Mouse (Mus musculus): Measurements from ENCODE around the gene Pigw. TPM values are rescaled to one million over a fixed set of nuclear protein-coding genes. Genes with fewer than 3 reads are reported as not detected.

Gene Pigw
- total and polyA plus RNA-seq, 3 experiments: 2.7 to 3.5 TPM; not detected in 1

DNA sequence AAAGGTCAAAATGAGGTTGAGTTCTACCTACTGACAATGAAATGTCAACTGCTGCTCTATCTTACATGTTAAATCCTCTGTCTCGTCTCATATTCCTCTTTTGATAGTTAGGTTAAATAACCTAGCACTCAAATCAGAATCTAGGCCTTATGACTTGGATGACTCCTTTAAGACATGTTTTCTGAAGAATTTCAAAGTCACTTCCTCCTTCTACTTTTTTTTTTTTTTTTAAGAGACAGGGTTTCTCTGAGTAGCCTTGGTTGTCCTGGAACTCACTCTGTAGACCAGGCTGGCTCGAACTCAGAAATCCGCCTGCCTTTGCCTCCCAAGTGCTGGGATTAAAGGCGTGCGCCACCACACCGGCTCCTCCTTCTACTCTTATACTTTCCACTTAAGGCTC is 24.8 kb downstream of the Pigw start:
- H3K4me1 ChIP-seq (ENCODE audit: control insufficient read depth in 1 of 2, insufficient read depth in 2 of 2, low read length in 2 of 2): peaks cover 0 to 15% of the 10 kb centered on the region in 2 experiments; a peak in 2 of 4 replicates
- peaks cover 26 to 65% of the 10 kb centered on the region in 2 experiments for H3K36me3 ChIP-seq (ENCODE audit: control insufficient read depth in 1 of 2, insufficient read depth in 2 of 2, low read length in 2 of 2)
- no peaks in the 10 kb centered on the region for H3K9me3 ChIP-seq (replicated peaks; ENCODE audit: insufficient read depth, low read length)
- DNase-seq (ENCODE audit: low read depth, low spot score): no peak
- TF ChIP-seq MAFK (IDR thresholded peaks at IDR 0.05; ENCODE audit: borderline replicate concordance, low read depth, low read length): no peak
- peak; percentile 88 for TF ChIP-seq ZNF384 (IDR thresholded peaks at IDR 0.05; ENCODE audit: low read depth, low read length)
- H3K4me3 ChIP-seq (ENCODE audit: control insufficient read depth in 1 of 2, insufficient read depth in 1 of 2, low read depth in 2 of 2, low read length in 2 of 2): no peak overlapping the region
- no peak overlapping the region for H3K9ac ChIP-seq (ENCODE audit: control insufficient read depth, low read depth, low read length, poor library complexity, severe bottlenecking)
- no peak overlapping the region for H3K27ac ChIP-seq (ENCODE audit: control insufficient read depth, low read depth, low read length)
- H3K27me3 ChIP-seq (ENCODE audit: control insufficient read depth in 1 of 2, insufficient read depth in 2 of 2, low read length in 2 of 2): no peaks in the 10 kb centered on the region
- peaks cover 3% of the 10 kb centered on the region; the same call in 1 of the 2 replicates for H3K79me2 ChIP-seq (ENCODE audit: control insufficient read depth, insufficient read depth, low read length, poor library complexity)

DNA sequence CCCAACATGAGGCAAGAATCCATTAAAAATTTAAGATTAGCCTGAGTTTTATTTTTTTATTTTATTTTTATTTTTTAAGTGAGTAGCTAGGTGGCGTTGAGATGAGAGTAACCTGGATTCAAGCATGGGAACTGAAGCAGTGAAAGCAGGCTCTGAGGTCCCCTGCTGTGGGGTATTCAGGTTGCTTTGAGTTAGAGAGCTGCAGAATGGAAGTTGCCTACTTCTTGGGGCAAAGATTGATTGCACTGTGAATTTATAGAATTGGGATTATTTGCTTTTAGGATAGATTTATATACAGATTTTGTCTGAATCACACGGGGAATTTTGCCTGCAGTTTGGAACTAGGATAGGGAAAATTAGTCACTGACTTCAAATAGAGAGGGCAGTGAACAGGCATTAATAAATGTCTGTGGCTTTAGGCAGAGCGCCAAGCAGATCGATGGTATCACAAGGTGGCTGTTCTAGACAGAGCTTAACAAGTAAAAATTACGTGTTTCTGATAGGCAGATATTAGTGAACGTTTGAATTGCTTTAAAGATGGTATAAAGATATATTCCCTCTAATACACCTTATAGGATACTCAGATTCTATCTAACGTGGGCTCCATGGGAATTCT is 32.5 kb downstream of the Pigw start:
- 0 out of 4 replicates have a peak, but pooled peaks of 1 of the 2 experiments have one; percentile 26 for TF ChIP-seq EP300 (IDR thresholded peaks at IDR 0.05; ENCODE audit: low read depth in 1 of 2, low read length in 2 of 2)
- no peak for TF ChIP-seq ZMIZ1 (IDR thresholded peaks at IDR 0.05; ENCODE audit: low read depth, low read length)
- Histone ChIP-seq H3K27ac (ENCODE audit: control insufficient read depth, low read depth, low read length) (no peak overlapping the region), H3K4me3 (ENCODE audit: control insufficient read depth in 1 of 2, insufficient read depth in 1 of 2, low read depth in 2 of 2, low read length in 2 of 2) (no peak overlapping the region), H3K4me1 (ENCODE audit: control insufficient read depth in 1 of 2, insufficient read depth in 2 of 2, low read length in 2 of 2) (peaks cover 0 to 4% of the 10 kb centered on the region in 2 experiments; a peak in 2 of 4 replicates), H3K9ac (ENCODE audit: control insufficient read depth, low read depth, low read length, poor library complexity, severe bottlenecking) (no peak overlapping the region), H3K79me2 (ENCODE audit: control insufficient read depth, insufficient read depth, low read length, poor library complexity) (peaks cover 1% of the 10 kb centered on the region; the same call in 1 of the 2 replicates), H3K9me3 (replicated peaks; ENCODE audit: insufficient read depth, low read length) (no peaks in the 10 kb centered on the region), H3K36me3 (ENCODE audit: control insufficient read depth in 1 of 2, insufficient read depth in 2 of 2, low read length in 2 of 2) (peaks cover 18 to 27% of the 10 kb centered on the region in 2 experiments), H3K27me3 (ENCODE audit: control insufficient read depth in 1 of 2, insufficient read depth in 2 of 2, low read length in 2 of 2) (no peaks in the 10 kb centered on the region)
- peak; percentile 64 for DNase-seq (ENCODE audit: low read depth, low spot score)

DNA sequence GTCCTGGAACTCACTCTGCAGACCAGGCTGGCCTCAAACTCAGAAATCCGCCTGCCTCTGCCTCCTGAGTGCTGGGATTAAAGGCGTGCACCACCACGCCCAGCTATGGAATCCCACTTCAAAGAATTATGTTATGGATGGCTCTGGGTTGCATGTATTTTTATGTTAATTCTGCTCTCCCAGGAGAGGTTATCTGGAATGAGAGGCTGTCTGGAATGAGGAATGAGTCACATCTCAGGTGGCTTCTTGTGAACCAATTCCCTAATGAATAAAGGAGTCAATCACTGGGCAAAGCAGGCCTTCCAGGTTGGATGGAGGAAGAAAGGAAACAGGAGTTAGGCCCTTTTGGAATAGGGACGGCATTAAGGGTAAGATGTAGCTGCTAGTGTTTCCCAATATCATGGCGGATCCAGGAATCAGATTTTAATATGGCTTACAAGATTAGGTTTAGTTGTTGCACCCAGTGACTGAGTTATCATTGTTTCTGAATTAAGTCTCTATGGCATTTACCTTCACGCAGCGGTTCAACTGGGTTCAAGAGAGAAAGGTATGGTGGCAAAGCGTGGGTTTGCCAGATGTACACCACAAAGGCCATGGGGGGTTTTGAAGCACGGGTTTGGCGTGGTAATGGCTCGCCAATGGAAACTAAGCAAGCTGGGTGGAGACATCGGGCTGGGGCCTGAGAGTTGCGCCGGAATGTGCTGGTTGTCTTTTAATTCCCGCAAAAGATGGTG is 33.2 kb downstream of the Pigw start:
- H3K9ac ChIP-seq (ENCODE audit: control insufficient read depth, low read depth, low read length, poor library complexity, severe bottlenecking): no peak overlapping the region
- peaks cover 0 to 4% of the 10 kb centered on the region in 2 experiments; a peak in 2 of 4 replicates for H3K4me1 ChIP-seq (ENCODE audit: control insufficient read depth in 1 of 2, insufficient read depth in 2 of 2, low read length in 2 of 2)
- TF ChIP-seq POLR2AphosphoS2 (IDR thresholded peaks at IDR 0.05; ENCODE audit: low read length): 0 out of 2 replicates have a peak, but pooled peaks have one; percentile 9
- TF ChIP-seq ZNF384 (IDR thresholded peaks at IDR 0.05; ENCODE audit: low read depth, low read length): no peak
- TF ChIP-seq CHD1 (IDR thresholded peaks at IDR 0.05; ENCODE audit: low read depth, low read length): no peak
- 0 out of 2 replicates have a peak, but pooled peaks have one; percentile 36 for TF ChIP-seq ZMIZ1 (IDR thresholded peaks at IDR 0.05; ENCODE audit: low read depth, low read length)
- no peaks in the 10 kb centered on the region for H3K27me3 ChIP-seq (ENCODE audit: control insufficient read depth in 1 of 2, insufficient read depth in 2 of 2, low read length in 2 of 2)
- peaks cover 1% of the 10 kb centered on the region; the same call in 1 of the 2 replicates for H3K79me2 ChIP-seq (ENCODE audit: control insufficient read depth, insufficient read depth, low read length, poor library complexity)
- H3K27ac ChIP-seq (ENCODE audit: control insufficient read depth, low read depth, low read length): no peak overlapping the region
- no peak overlapping the region for H3K4me3 ChIP-seq (ENCODE audit: control insufficient read depth in 1 of 2, insufficient read depth in 1 of 2, low read depth in 2 of 2, low read length in 2 of 2)
- H3K9me3 ChIP-seq (replicated peaks; ENCODE audit: insufficient read depth, low read length): no peaks in the 10 kb centered on the region
- DNase-seq (ENCODE audit: low read depth, low spot score): no peak
- H3K36me3 ChIP-seq (ENCODE audit: control insufficient read depth in 1 of 2, insufficient read depth in 2 of 2, low read length in 2 of 2): peaks cover 18 to 29% of the 10 kb centered on the region in 2 experiments
